Mouse (Mus musculus): ENCODE measurements around the gene Rasef.

GRCm38 (mm10) chr4:73739439-73739838 lies 51.4 kb downstream of the Rasef start:
- TF ChIP-seq CTCF (IDR thresholded peaks at IDR 0.05; ENCODE audit: borderline replicate concordance, insufficient read depth, low read length), result no peak
- TF ChIP-seq POLR2A (IDR thresholded peaks at IDR 0.05; ENCODE audit: low read depth, low read length), result no peak
